12 mouse cellular contexts compared by ENCODE assay signal in the genomic region with DNA sequence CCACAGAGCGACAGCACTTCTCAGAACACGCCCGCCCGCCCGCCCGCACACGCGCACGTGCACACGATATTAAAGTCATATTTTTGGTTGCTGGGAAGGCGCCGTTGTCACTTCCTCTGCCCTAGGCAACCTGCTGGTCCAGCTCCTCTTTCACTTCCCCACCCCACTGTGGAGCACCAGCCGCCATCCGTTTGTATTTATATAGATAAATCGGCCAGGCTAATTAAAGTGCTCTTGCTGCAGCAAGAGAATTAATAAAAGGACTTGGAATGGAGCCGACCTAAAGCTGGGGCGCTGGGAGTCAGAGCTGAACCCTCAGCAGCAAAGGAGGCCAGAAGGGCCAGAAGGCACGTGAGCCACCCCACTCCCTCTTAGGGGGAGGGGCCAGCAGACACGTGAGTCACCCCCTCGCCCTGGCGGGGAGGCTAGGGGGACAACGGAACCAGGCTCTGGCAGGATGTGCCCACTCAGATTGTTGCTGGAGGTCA.
DNase-seq lines count a peak whose midpoint lies in the region; ATAC-seq and TF ChIP-seq lines count a peak whose summit lies in the region.
"Had no signal": no experiment of that assay in that cellular context is flagged by ENCODE, and none has a peak within 500 bp of the region (broad histone marks: within the 10 kb centered on the region; RNA-seq: fewer than 3 reads in every experiment).

No protein-coding gene starts in this region.

- no peak overlapping the region for H3K27ac ChIP-seq in midbrain, postnatal 0 days (ENCODE audit: low read depth, low read length)
- H3K27ac ChIP-seq in midbrain, embryonic 14.5 days (replicated peaks; ENCODE audit: low read depth, low read length), result no peak overlapping the region
- H3K27ac ChIP-seq in heart, postnatal 0 days (ENCODE audit: low read depth), result peak overlapping the region; percentile 74
- H3K27ac ChIP-seq in cerebellum, adult 2 months (ENCODE audit: insufficient read depth, low read length), result no peak overlapping the region
- H3K27ac ChIP-seq: embryonic facial prominence, embryonic 12.5 days; heart, adult 2 months; stomach, embryonic 15.5 days had no signal

- no peak for ATAC-seq in midbrain, postnatal 0 days (ENCODE audit: low FRiP score)
- no peak for ATAC-seq in midbrain, embryonic 14.5 days (ENCODE audit: low FRiP score, low TSS enrichment)
- ATAC-seq in heart, postnatal 0 days (ENCODE audit: insufficient read depth, low read depth), result no peak

- H3K4me3 ChIP-seq in midbrain, postnatal 0 days (ENCODE audit: low read depth, low read length), result no peak overlapping the region
- H3K4me3 ChIP-seq in midbrain, embryonic 14.5 days (replicated peaks; ENCODE audit: low read depth, low read length), result no peak overlapping the region
- H3K4me3 ChIP-seq in heart, postnatal 0 days (ENCODE audit: low read depth, low read length), result no peak overlapping the region
- H3K4me3 ChIP-seq in cerebellum, adult 2 months (replicated peaks; ENCODE audit: insufficient read depth, low read depth, low read length), result no peak overlapping the region
- H3K4me3 ChIP-seq: embryonic facial prominence, embryonic 12.5 days; heart, adult 2 months; stomach, embryonic 15.5 days had no signal

- H3K27me3 ChIP-seq in midbrain, postnatal 0 days (ENCODE audit: insufficient read depth, low read length), result no peaks in the 10 kb centered on the region
- H3K27me3 ChIP-seq in midbrain, embryonic 14.5 days (ENCODE audit: control insufficient read depth, insufficient read depth, low read length), result 0 out of 2 replicates have a peak, but pooled peaks cover 4% of the 10 kb centered on the region
- no peaks in the 10 kb centered on the region for H3K27me3 ChIP-seq in heart, postnatal 0 days (ENCODE audit: control insufficient read depth, insufficient read depth, low read length)
- H3K27me3 ChIP-seq in cerebellum, adult 2 months (ENCODE audit: control insufficient read depth, insufficient read depth, low read length), result no peaks in the 10 kb centered on the region
- H3K27me3 ChIP-seq: embryonic facial prominence, embryonic 12.5 days; stomach, embryonic 15.5 days had no signal

- TF ChIP-seq CTCF in midbrain, postnatal 0 days (IDR thresholded peaks at IDR 0.05), result no peak
- TF ChIP-seq CTCF in heart, postnatal 0 days (IDR thresholded peaks at IDR 0.05; ENCODE audit: low read depth), result no peak
- no peak for TF ChIP-seq CTCF in cerebellum, adult 2 months (IDR thresholded peaks at IDR 0.05; ENCODE audit: borderline replicate concordance, insufficient read depth, low read depth, low read length)

- DNase-seq in adrenal gland, adult 2 months, result peak; percentile 31
- DNase-seq in adrenal gland, adult 8-10 months, result no peak
- peak; percentile 37 for DNase-seq in midbrain, postnatal 0 days (ENCODE audit: low spot score)
- DNase-seq in midbrain, embryonic 14.5 days, result no peak
- no peak for DNase-seq in heart, postnatal 0 days (ENCODE audit: low spot score)
- DNase-seq in retina, embryonic 14.5 days (ENCODE audit: low spot score), result peak; percentile 19
- no peak for DNase-seq in frontal cortex, postnatal 36 days (ENCODE audit: low spot score in 2 of 2)
- DNase-seq in cerebellum, adult 2 months, result no peak
- DNase-seq: adrenal gland, postnatal 10 days had no signal

- TF ChIP-seq POLR2A in cerebellum, adult 2 months (IDR thresholded peaks at IDR 0.05; ENCODE audit: borderline replicate concordance, insufficient read depth, low read length), result no peak

- TF ChIP-seq EP300 in heart, postnatal 0 days (IDR thresholded peaks at IDR 0.05; ENCODE audit: low read depth), result no peak

- H3K9ac ChIP-seq in midbrain, postnatal 0 days (replicated peaks; ENCODE audit: low read length, poor library complexity, severe bottlenecking), result no peak overlapping the region
- H3K9ac ChIP-seq in midbrain, embryonic 14.5 days (replicated peaks; ENCODE audit: low read length), result no peak overlapping the region
- H3K9ac ChIP-seq in heart, postnatal 0 days (replicated peaks; ENCODE audit: low read depth, low read length), result no peak overlapping the region
- H3K9ac ChIP-seq: embryonic facial prominence, embryonic 12.5 days; stomach, embryonic 15.5 days had no signal

- no peaks in the 10 kb centered on the region for H3K9me3 ChIP-seq in midbrain, postnatal 0 days (ENCODE audit: low read length)
- H3K9me3 ChIP-seq in midbrain, embryonic 14.5 days (ENCODE audit: control insufficient read depth, low read length), result no peaks in the 10 kb centered on the region
- no peaks in the 10 kb centered on the region for H3K9me3 ChIP-seq in heart, postnatal 0 days (replicated peaks; ENCODE audit: control insufficient read depth, low read length)
- H3K9me3 ChIP-seq: embryonic facial prominence, embryonic 12.5 days; stomach, embryonic 15.5 days had no signal

- 59% methylated on average over 22 of the region's 22 CpGs for WGBS in midbrain, postnatal 0 days
- 55% methylated on average over 22 of the region's 22 CpGs for WGBS in midbrain, embryonic 14.5 days
- WGBS in heart, postnatal 0 days, result 45% methylated on average over 22 of the region's 22 CpGs
- WGBS in cerebellum, adult 2 months, result 22% methylated on average over 22 of the region's 22 CpGs

- H3K36me3 ChIP-seq in midbrain, postnatal 0 days (ENCODE audit: insufficient read depth, low read length), result no peaks in the 10 kb centered on the region
- no peaks in the 10 kb centered on the region for H3K36me3 ChIP-seq in midbrain, embryonic 14.5 days (ENCODE audit: control insufficient read depth, insufficient read depth, low read length)
- no peaks in the 10 kb centered on the region for H3K36me3 ChIP-seq in heart, postnatal 0 days (replicated peaks; ENCODE audit: control insufficient read depth, insufficient read depth, low read length)
- H3K36me3 ChIP-seq: embryonic facial prominence, embryonic 12.5 days; stomach, embryonic 15.5 days had no signal

- no peak overlapping the region for H3K4me2 ChIP-seq in midbrain, postnatal 0 days (ENCODE audit: low read depth, low read length, poor library complexity, severe bottlenecking)
- H3K4me2 ChIP-seq in midbrain, embryonic 14.5 days (ENCODE audit: low read length), result no peak overlapping the region
- H3K4me2 ChIP-seq in heart, postnatal 0 days (ENCODE audit: low read depth, low read length), result no peak overlapping the region; the same call in 1 of the 2 replicates
- H3K4me2 ChIP-seq: embryonic facial prominence, embryonic 12.5 days; stomach, embryonic 15.5 days had no signal

- no peaks in the 10 kb centered on the region for H3K4me1 ChIP-seq in midbrain, postnatal 0 days (ENCODE audit: insufficient read depth, low read length)
- H3K4me1 ChIP-seq in midbrain, embryonic 14.5 days (ENCODE audit: control insufficient read depth, insufficient read depth, low read length), result peaks cover 31% of the 10 kb centered on the region
- H3K4me1 ChIP-seq in heart, postnatal 0 days (ENCODE audit: control insufficient read depth, insufficient read depth), result peaks cover 52% of the 10 kb centered on the region
- H3K4me1 ChIP-seq in cerebellum, adult 2 months (ENCODE audit: control insufficient read depth, insufficient read depth, low read length), result no peaks in the 10 kb centered on the region

Comparison
In these comparisons a context has a peak if more than half of its experiments do, and no peak if none do; other contexts are left out.
1. DNase-seq: peak in adrenal gland, adult 2 months (single experiment), midbrain, postnatal 0 days (single experiment) and retina, embryonic 14.5 days (single experiment); none in adrenal gland, adult 8-10 months (single experiment), midbrain, embryonic 14.5 days (single experiment), heart, postnatal 0 days (single experiment), frontal cortex, postnatal 36 days (0 of 2) and cerebellum, adult 2 months (0 of 2).